Mouse (Mus musculus): ENCODE data around the gene Supt6.
"Not testable (repeated sequence)": the region's sequence is repeated elsewhere in the genome, so short reads cannot be mapped to it uniquely, and the experiment has no call there.

The Supt6 gene

GRCm38 (mm10) chr11:78245627-78246317, at the start of gene Supt6, which contains the start of gene Sdf2:
TSS of gene Supt6 (minus strand) at chr11:78245987.
TSS of gene Sdf2 (plus strand) at chr11:78245746.
- peak; percentile 84 for DNase-seq (ENCODE audit: low read depth, low spot score)

DNA sequence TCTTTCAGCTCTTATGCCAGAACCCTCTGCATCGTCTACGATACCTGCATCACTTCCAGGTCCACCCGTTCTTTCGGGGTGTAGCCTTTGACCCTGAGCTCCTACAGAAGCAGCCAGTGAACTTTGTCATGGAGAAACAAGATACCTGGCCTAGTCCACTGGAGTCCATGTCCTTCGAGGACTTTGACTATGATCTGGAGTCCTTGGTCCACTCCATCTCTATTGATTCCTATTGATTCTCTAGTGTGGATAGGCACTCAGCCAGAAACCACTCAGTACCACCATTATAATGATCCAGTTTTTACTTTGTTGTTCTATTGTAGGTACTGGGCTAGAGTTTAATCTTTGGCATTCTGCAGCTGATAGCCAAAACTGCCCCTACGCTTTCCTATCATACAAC, 48.8 kb upstream of the Supt6 start:
- no peak for DNase-seq (ENCODE audit: low read depth, low spot score)

DNA sequence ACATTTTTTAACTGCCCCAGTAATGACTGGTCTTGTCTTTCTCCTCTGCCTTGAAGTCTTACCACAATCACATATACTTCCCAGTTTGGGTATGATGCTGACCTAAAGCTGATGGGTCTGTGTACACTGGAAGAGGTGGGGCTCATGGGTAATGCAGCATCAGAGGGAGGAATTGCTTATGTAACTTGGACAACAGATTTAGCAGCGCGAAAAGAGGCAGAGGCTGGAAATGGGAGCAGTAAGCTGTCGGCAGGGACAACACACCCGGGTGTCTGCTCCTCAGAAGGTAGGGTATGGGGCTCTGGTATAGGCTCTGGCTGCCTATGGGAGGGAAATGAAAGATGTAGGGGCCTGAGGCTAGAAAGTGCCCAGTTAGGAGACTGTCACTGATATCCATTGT, 44.9 kb upstream of the Supt6 start, which contains the start of gene BC030499:
BC030499 (plus strand) TSS at position 188 of the 400 bp plus-strand sequence.
- DNase-seq (ENCODE audit: low read depth, low spot score): no peak

DNA sequence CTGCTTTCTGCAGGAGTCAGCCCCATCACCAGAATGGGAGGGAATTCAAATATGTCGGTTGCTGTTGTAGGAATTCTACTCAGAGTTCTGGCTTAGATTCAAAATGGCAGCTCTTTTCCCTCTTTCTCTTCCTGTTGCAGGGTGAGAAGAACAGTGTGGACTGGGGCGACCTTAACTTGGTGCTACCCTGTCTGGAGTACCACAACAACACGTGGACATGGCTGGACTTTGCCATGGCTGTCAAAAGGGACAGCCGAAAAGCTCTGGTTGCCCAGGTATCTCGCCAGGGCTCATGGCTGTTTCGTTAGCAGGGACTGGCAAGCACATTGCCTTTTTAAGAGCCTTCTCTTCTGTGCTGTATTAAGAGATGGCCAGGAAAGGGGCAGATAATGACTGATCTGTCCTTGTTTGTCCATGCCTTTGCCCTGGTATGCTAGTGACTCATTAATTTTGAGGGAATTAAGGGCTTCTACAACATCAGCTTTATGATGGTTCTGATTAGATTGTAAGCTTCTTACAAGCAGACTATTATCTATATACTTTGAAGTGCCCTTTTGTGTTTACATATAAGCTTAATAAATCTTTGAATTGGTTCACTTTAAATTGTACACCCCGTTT, 43.5 kb upstream of the Supt6 start:
- DNase-seq (ENCODE audit: low read depth, low spot score): no peak

DNA sequence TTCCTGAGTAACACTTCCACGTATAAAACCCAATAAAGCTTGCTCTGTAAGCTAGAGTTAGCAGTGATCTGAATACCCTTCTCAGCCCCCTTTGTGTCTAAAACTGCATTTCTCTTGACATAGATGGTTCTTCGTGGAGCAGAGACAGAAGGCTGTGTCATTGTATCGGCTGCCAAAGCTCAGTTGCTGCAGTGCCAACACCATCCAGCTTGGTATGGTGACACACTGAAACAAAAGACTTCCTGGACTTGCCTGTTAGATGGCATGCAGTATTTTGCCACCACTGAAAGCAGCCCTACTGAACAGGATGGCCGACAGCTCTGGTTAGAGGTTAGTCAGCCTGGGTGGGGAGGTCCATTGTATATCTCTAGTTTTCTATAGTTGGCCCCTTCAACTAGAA, 33.8 kb upstream of the Supt6 start:
- no peak for DNase-seq (ENCODE audit: low read depth, low spot score)

GRCm38 (mm10) chr11:78278853-78279252, 33.1 kb upstream of the Supt6 start:
- no peak for DNase-seq (ENCODE audit: low read depth, low spot score)

DNA sequence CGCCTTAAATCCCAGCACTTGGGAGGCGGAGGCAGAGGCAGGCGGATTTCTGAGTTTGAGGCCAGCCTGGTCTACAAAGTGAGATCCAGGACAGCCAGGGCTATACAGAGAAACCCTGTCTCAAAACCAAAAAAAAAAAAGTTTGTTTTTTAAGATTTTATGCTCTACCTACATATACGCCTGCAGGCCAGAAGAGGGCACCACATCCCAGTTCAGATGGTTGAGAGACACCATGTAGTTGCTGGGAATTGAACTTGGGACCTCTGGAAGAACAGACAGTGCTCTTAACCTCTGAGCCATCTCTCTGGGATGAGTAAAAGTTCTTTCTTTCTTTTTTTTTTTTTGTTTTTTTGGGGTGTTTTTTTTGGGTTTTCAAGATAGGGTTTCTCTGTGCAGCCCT, 30.4 kb upstream of the Supt6 start:
- DNase-seq (ENCODE audit: low read depth, low spot score): not testable (repeated sequence)

- DNase-seq (ENCODE audit: low read depth, low spot score): no peak
Measured at GRCm38 (mm10) chr11:78275596-78275995, 29.8 kb upstream of the Supt6 start.

- DNase-seq (ENCODE audit: low read depth, low spot score): no peak
Measured at GRCm38 (mm10) chr11:78271986-78272385, 26.2 kb upstream of the Supt6 start.

- DNase-seq (ENCODE audit: low read depth, low spot score): no peak
Measured at GRCm38 (mm10) chr11:78265571-78265970, 19.8 kb upstream of the Supt6 start.

- DNase-seq (ENCODE audit: low read depth, low spot score): peak; percentile 50
Measured at GRCm38 (mm10) chr11:78262550-78262949, 16.8 kb upstream of the Supt6 start.

- DNase-seq (ENCODE audit: low read depth, low spot score): peak; percentile 95
Measured at GRCm38 (mm10) chr11:78261380-78262352, 15.9 kb upstream of the Supt6 start, which contains the start of gene 2610507B11Rik. TSS of gene 2610507B11Rik (plus strand) at chr11:78261752.

DNA sequence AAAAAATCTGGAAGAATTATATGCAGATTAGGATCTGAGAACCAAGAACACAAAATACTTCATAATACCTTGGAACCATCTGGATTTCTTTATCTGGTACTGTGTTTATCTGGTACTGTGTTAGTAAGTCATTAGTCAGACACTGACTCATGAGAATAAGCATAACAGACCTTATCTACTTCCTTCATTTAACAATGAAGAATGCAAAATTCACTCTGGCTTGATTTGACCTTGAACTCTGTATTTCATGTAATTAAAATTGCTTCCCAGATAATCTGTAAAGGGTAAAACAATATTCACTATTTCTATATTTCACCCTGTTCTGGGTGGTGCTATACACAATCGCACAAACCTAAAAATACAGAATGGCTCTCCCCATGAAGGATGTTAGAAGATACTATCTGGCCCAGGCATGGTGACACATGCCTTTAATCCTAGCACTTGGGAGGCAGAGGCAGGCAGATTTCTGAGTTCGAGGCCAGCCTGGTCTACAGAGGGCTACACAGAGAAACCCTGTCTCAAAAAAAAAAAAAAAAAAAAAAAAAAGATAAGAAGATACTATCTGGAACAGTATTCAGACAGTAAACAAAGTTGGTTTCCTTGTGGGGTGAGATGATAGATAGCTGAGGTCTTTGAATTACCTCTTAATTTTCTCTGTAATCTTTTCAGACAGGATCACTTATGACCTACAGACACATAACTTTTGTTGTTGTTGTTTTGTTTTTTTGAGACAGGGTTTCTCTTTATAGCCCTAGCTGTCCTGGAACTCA, 14.9 kb upstream of the Supt6 start:
- DNase-seq (ENCODE audit: low read depth, low spot score): no peak

GRCm38 (mm10) chr11:78256618-78257017, 10.8 kb upstream of the Supt6 start:
- no peak for DNase-seq (ENCODE audit: low read depth, low spot score)

DNA sequence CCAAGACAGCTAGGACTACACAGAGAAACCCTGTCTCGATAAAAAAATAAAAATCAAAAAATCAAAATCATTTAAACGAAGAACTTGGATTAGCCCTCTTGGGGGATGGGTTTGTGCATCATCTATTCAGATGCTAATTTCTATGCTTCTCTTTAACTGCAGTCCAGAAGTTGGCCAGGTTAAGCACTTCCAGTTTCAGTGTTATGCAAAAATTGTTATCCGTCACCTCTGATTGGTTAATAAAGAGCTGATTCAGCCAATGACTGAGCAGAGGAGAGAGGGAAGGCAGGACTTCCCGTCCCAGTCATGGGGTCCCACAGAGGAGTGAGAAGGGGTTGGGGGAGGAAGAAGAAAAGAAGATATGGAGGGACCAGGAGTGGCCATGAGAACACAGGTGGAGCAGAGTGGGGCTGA, 1.9 kb upstream of the Supt6 start:
- no peak for DNase-seq (ENCODE audit: low read depth, low spot score)

- DNase-seq (ENCODE audit: low read depth, low spot score): no peak
Measured at GRCm38 (mm10) chr11:78247012-78247348, 1.2 kb upstream of the Supt6 start.

DNA sequence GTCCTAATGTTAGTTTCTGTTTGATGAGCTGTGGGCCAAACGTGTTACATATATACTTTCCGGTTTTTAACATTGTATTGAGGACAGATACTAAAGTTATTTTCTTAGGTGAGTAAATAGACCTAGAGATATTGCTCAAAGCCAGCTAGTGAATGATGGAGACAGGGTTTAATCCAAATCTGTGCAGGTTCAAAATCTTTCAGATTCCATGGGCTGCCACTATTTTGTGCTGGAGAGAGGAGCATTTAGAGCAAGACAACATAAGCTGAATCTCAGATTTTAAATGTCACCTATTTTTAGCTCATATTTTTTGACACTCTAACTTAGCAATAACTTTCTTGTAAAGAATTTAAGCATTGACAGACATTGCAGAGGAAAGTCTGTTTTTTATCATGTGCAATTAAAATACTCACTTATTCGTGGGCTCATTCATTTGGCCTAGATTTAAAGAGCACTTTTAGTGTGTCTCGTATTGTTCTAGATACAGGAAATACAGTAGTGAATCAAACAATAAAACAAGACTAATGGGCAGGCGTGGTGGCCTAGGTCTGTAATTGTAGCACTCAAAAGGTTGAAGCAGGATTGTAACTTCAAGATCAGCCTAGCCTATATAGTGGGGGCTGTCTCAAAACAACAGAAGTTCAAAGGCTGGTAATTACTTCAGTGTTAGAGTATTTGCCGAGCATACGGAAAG, 678 bp upstream of the Supt6 start:
- no peak for DNase-seq (ENCODE audit: low read depth, low spot score)

GRCm38 (mm10) chr11:78245261-78245626, 543 bp downstream of the Supt6 start:
- no peak for DNase-seq (ENCODE audit: low read depth, low spot score)

DNA sequence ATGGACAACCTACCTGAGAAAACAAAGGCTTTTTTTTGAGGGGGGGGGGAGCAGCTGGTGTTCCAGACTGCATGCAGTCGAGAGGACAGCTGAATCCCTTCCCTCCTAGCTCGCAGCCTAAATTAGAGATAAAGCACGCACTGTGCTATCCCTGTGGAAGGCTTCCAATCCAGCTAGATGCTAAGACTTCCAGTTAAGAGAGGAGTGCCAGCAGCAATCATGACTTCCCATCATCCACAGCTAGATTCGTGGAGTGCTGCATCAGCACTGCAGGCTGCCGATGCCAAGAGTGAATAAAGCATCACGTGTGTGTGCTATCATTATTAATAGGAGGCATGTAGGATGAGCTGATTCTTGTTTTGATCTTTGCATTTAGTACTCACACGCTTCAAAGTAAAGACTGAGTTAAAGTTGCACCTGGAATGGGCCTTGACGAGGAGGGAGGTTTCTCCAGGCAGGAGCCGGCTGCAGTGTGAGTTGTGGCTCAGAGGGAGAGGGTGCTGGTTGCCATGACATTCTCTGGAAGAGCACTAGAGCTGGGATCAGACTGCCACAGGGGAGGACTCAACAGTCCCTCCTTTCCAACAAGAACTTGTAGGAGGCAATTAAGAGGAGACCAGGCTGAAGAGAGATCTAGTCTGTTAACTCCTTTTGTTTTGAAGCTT, 5.5 kb downstream of the Supt6 start:
- no peak for DNase-seq (ENCODE audit: low read depth, low spot score)

GRCm38 (mm10) chr11:78231518-78231917, 14.3 kb downstream of the Supt6 start:
- no peak for DNase-seq (ENCODE audit: low read depth, low spot score)

All from embryo, embryonic 11.5 days (tissue).